Mouse (Mus musculus): ENCODE measurements at regions not wholly inside any gene's neighbourhood (a gene's known extent, or its start where the extent isn't known, plus 50 kb on each side); places are given as distances from the start of the nearest gene placed in this dataset.

- TF ChIP-seq CTCF (IDR thresholded peaks at IDR 0.05; ENCODE audit: low read depth, low read length) (no peak), POLR2A (IDR thresholded peaks at IDR 0.05; ENCODE audit: extremely low read depth, insufficient read depth, low read length) (no peak)
These were observed 565.7 kb downstream of the Nfib start for GRCm38 (mm10) chr4:82139806-82140205.

All from liver, adult 2 months (tissue).